Mouse (Mus musculus): ENCODE results near the gene Ddah1.
A peak's percentile ranks its signal among the peaks of the same experiment; 100 is the strongest.

The Ddah1 gene

GRCm38 (mm10) chr3:145758561-145759378 lies at the start of gene Ddah1:
Ddah1 (plus strand) TSS chr3:145758675.
- DNase-seq (ENCODE audit: low spot score), result peak; percentile 76

- DNase-seq (ENCODE audit: low spot score), result no peak
Measured at GRCm38 (mm10) chr3:145715923-145716322, 42.6 kb upstream of the Ddah1 start.

- no peak for DNase-seq (ENCODE audit: low spot score)
Measured at GRCm38 (mm10) chr3:145719660-145720059, 38.8 kb upstream of the Ddah1 start.

GRCm38 (mm10) chr3:145725078-145725477 lies 33.4 kb upstream of the Ddah1 start:
- DNase-seq (ENCODE audit: low spot score), result no peak

- DNase-seq (ENCODE audit: low spot score), result no peak
Measured at GRCm38 (mm10) chr3:145728336-145728735, 30.1 kb upstream of the Ddah1 start.

- peak; percentile 29 for DNase-seq (ENCODE audit: low spot score)
Measured at GRCm38 (mm10) chr3:145729531-145729930, 28.9 kb upstream of the Ddah1 start.

GRCm38 (mm10) chr3:145730092-145730491 lies 28.4 kb upstream of the Ddah1 start:
- DNase-seq (ENCODE audit: low spot score), result peak; percentile 35

GRCm38 (mm10) chr3:145734857-145735256 lies 23.6 kb upstream of the Ddah1 start:
- no peak for DNase-seq (ENCODE audit: low spot score)

GRCm38 (mm10) chr3:145736562-145736961 lies 21.9 kb upstream of the Ddah1 start:
- no peak for DNase-seq (ENCODE audit: low spot score)

- no peak for DNase-seq (ENCODE audit: low spot score)
Measured at GRCm38 (mm10) chr3:145738662-145739061, 19.8 kb upstream of the Ddah1 start.

- no peak for DNase-seq (ENCODE audit: low spot score)
Measured at GRCm38 (mm10) chr3:145739904-145740303, 18.6 kb upstream of the Ddah1 start.

GRCm38 (mm10) chr3:145743050-145743449 lies 15.4 kb upstream of the Ddah1 start:
- DNase-seq (ENCODE audit: low spot score), result no peak

GRCm38 (mm10) chr3:145743476-145744027 lies 14.9 kb upstream of the Ddah1 start:
- no peak for DNase-seq (ENCODE audit: low spot score)

GRCm38 (mm10) chr3:145748626-145749025 lies 9.8 kb upstream of the Ddah1 start:
- DNase-seq (ENCODE audit: low spot score), result no peak

- no peak for DNase-seq (ENCODE audit: low spot score)
Measured at GRCm38 (mm10) chr3:145756457-145756856, 2.0 kb upstream of the Ddah1 start.

- no peak for DNase-seq (ENCODE audit: low spot score)
Measured at GRCm38 (mm10) chr3:145757177-145757576, 1.3 kb upstream of the Ddah1 start.

GRCm38 (mm10) chr3:145757844-145758243 lies 631 bp upstream of the Ddah1 start:
- DNase-seq (ENCODE audit: low spot score), result no peak

GRCm38 (mm10) chr3:145759379-145760209 lies 1.1 kb downstream of the Ddah1 start:
- peak; percentile 39 for DNase-seq (ENCODE audit: low spot score)

- no peak for DNase-seq (ENCODE audit: low spot score)
Measured at GRCm38 (mm10) chr3:145760547-145760946, 2.1 kb downstream of the Ddah1 start.

GRCm38 (mm10) chr3:145761501-145762170 lies 3.2 kb downstream of the Ddah1 start:
- no peak for DNase-seq (ENCODE audit: low spot score)

- no peak for DNase-seq (ENCODE audit: low spot score)
Measured at GRCm38 (mm10) chr3:145762957-145763641, 4.6 kb downstream of the Ddah1 start.

- no peak for DNase-seq (ENCODE audit: low spot score)
Measured at GRCm38 (mm10) chr3:145763642-145763972, 5.1 kb downstream of the Ddah1 start.

Measured in embryo, embryonic 10.5 days (tissue).